ENCODE assay signal across 28 mouse cellular contexts in the genomic region with DNA sequence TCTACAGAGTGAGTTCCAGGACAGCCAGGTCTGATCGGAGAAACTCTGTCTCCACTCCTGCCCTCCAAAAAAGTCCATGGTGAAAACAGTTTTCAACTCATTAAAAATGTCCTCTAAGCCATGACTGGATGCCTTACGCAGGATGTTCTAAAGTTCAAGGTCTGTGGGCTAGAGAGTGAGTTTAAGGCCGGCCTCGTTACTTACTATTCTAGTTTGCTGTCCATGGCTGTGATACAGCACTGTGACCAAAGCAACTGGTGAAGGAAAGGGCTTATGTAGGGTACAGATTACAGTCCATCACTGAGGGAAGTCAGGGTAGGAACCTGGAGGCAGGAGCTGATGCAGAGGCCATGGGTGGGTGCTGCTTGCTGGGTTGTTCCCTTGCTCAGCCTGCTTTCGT. TPM values are rescaled to one million over a fixed set of nuclear protein-coding genes. Genes with fewer than 3 reads are reported as not detected.
DNase-seq lines count a peak whose midpoint lies in the region; ATAC-seq lines count a peak whose summit lies in the region.
"Had no signal": no experiment of that assay in that cellular context is flagged by ENCODE, and none has a peak within 500 bp of the region (broad histone marks: within the 10 kb centered on the region; RNA-seq: fewer than 3 reads in every experiment).

No protein-coding gene starts in this region.

- DNase-seq in adrenal gland, adult 2 months = peak; percentile 71
- DNase-seq in adrenal gland, adult 18-20 months (ENCODE audit: low spot score in 2 of 2) = no peak
- no peak for DNase-seq in liver, embryonic 11.5 days (ENCODE audit: low spot score)
- DNase-seq in adrenal gland, postnatal 10 days = peak; percentile 42
- DNase-seq in adrenal gland, postnatal 36 days = peak; percentile 40 to 54
- DNase-seq in ovary, postnatal 36 days (ENCODE audit: low spot score) = no peak
- DNase-seq: B cell, adult 2 months; cerebellum, adult 18-20 months; cerebellum, adult 9-10 months; cerebellum, postnatal 14 days; gastrocnemius, postnatal 10 days; gastrocnemius, postnatal 36 days; heart, adult 2 months; heart, postnatal 14 days; heart, postnatal 4 days had no signal

- H3K4me2 ChIP-seq in liver, embryonic 12.5 days = no peak overlapping the region
- H3K4me2 ChIP-seq in liver, embryonic 11.5 days = no peak overlapping the region
- H3K4me2 ChIP-seq: forebrain, embryonic 13.5 days; heart, embryonic 13.5 days; hindbrain, embryonic 14.5 days had no signal

- no peak overlapping the region for H3K9ac ChIP-seq in liver, embryonic 12.5 days
- H3K9ac ChIP-seq in liver, embryonic 11.5 days (ENCODE audit: low read depth, low read length) = no peak overlapping the region
- H3K9ac ChIP-seq: forebrain, embryonic 13.5 days; heart, embryonic 13.5 days; hindbrain, embryonic 14.5 days had no signal

- H3K36me3 ChIP-seq in liver, embryonic 12.5 days = peaks cover 20% of the 10 kb centered on the region
- H3K36me3 ChIP-seq in liver, embryonic 11.5 days (ENCODE audit: control insufficient read depth, insufficient read depth, low read length) = no peaks in the 10 kb centered on the region

- WGBS in liver, embryonic 12.5 days (ENCODE audit: insufficient replicate concordance) = 89% methylated on average over 5 of the region's 5 CpGs
- WGBS in liver, embryonic 11.5 days = 94% methylated on average over 5 of the region's 5 CpGs

- peaks cover 62% of the 10 kb centered on the region for H3K4me1 ChIP-seq in liver, embryonic 12.5 days
- peaks cover 19% of the 10 kb centered on the region for H3K4me1 ChIP-seq in liver, embryonic 11.5 days (replicated peaks; ENCODE audit: control insufficient read depth, insufficient read depth, low read length)

- ATAC-seq in liver, embryonic 12.5 days = no peak
- no peak for ATAC-seq in liver, embryonic 11.5 days (replicated peaks; ENCODE audit: low FRiP score)
- ATAC-seq: forebrain, embryonic 13.5 days; forebrain, embryonic 16.5 days; hindbrain, postnatal 0 days; inflammation-experienced regulatory T-cells, adult 6 months; Patski had no signal

- no peaks in the 10 kb centered on the region for H3K27me3 ChIP-seq in liver, embryonic 12.5 days (replicated peaks)
- H3K27me3 ChIP-seq in liver, embryonic 11.5 days (replicated peaks; ENCODE audit: control insufficient read depth, insufficient read depth, low read length) = no peaks in the 10 kb centered on the region
- H3K27me3 ChIP-seq: CH12.LX; heart, embryonic 13.5 days; Patski had no signal

- H3K27ac ChIP-seq in liver, embryonic 12.5 days = 0 out of 2 replicates have a peak overlapping the region, but pooled peaks have one; percentile 12
- H3K27ac ChIP-seq in liver, embryonic 11.5 days (ENCODE audit: low read depth, low read length) = no peak overlapping the region
- H3K27ac ChIP-seq: forebrain, embryonic 10.5 days; forebrain, embryonic 13.5 days; heart, adult 2 months; heart, embryonic 10.5 days; heart, embryonic 13.5 days; hindbrain, embryonic 14.5 days; hindbrain, postnatal 0 days had no signal

- no peaks in the 10 kb centered on the region for H3K9me3 ChIP-seq in liver, embryonic 12.5 days (replicated peaks)
- H3K9me3 ChIP-seq in liver, embryonic 11.5 days (ENCODE audit: control insufficient read depth, low read length) = no peaks in the 10 kb centered on the region
- H3K9me3 ChIP-seq: forebrain, embryonic 10.5 days; forebrain, embryonic 13.5 days; G1E; heart, embryonic 10.5 days; heart, embryonic 13.5 days had no signal

- H3K4me3 ChIP-seq in liver, embryonic 12.5 days = no peak overlapping the region
- H3K4me3 ChIP-seq in liver, embryonic 11.5 days (ENCODE audit: low read depth, low read length) = no peak overlapping the region
- H3K4me3 ChIP-seq: forebrain, embryonic 10.5 days; forebrain, embryonic 13.5 days; heart, adult 2 months; heart, embryonic 10.5 days; heart, embryonic 13.5 days had no signal

RNA-seq across cellular contexts. Expression of a gene that starts 5.0 kb away (rescaled TPM):
- 10 to 100 TPM; 26.2 to 45.8 TPM for total RNA-seq in adrenal gland, adult 2 months (2021)
- polyA plus RNA-seq in adrenal gland, adult 2 months (2012; rRNA removed) = 86.0 and 113 TPM in 2 replicates
- total RNA-seq in adrenal gland, adult 18-20 months (2021) = 10 to 100 TPM; 31.1 to 41.3 TPM
- polyA plus RNA-seq in liver, embryonic 12.5 days (2016; fragmentation: Nextera tagmentation; extraction: Ambion mirVana) = 27.1 and 28.1 TPM in 2 replicates
- polyA plus RNA-seq in liver, embryonic 11.5 days (2014; fragmentation: Nextera tagmentation; extraction: Ambion mirVana) = 38.6 and 39.3 TPM in 2 replicates
- 10 to 100 TPM; 43.1 to 49.3 TPM for total RNA-seq in adrenal gland, postnatal 10 days (2021)
- 10 to 100 TPM; 35.2 to 39.4 TPM for total RNA-seq in adrenal gland, postnatal 36 days (2021)

RNA-seq across cellular contexts. Expression of a gene that starts 5.2 kb away (rescaled TPM):
- total RNA-seq in adrenal gland, adult 2 months (2021) = 100 to 1,000 TPM; 298 to 606 TPM
- 1,564 and 1,830 TPM in 2 replicates for polyA plus RNA-seq in adrenal gland, adult 2 months (2012; rRNA removed)
- total RNA-seq in adrenal gland, adult 18-20 months (2021) = 100 to 1,000 TPM; 395 to 578 TPM
- 186 and 192 TPM in 2 replicates for polyA plus RNA-seq in liver, embryonic 12.5 days (2016; fragmentation: Nextera tagmentation; extraction: Ambion mirVana)
- polyA plus RNA-seq in liver, embryonic 11.5 days (2014; fragmentation: Nextera tagmentation; extraction: Ambion mirVana) = 144 and 150 TPM in 2 replicates
- total RNA-seq in adrenal gland, postnatal 10 days (2021) = 100 to 1,000 TPM; 298 to 316 TPM
- 100 to 1,000 TPM; 495 to 614 TPM for total RNA-seq in adrenal gland, postnatal 36 days (2021)

RNA-seq across cellular contexts. Expression of a gene that starts 26.4 kb away (rescaled TPM):
- 10 to 100 TPM; 31.7 to 46.2 TPM for total RNA-seq in adrenal gland, adult 2 months (2021)
- polyA plus RNA-seq in adrenal gland, adult 2 months (2012; rRNA removed) = 47.4 and 48.0 TPM in 2 replicates
- 10 to 100 TPM; 27.9 to 30.4 TPM for total RNA-seq in adrenal gland, adult 18-20 months (2021)
- 62.7 and 64.0 TPM in 2 replicates for polyA plus RNA-seq in liver, embryonic 12.5 days (2016; fragmentation: Nextera tagmentation; extraction: Ambion mirVana)
- polyA plus RNA-seq in liver, embryonic 11.5 days (2014; fragmentation: Nextera tagmentation; extraction: Ambion mirVana) = 81.4 and 87.1 TPM in 2 replicates
- total RNA-seq in adrenal gland, postnatal 10 days (2021) = 10 to 100 TPM; 19.0 to 21.1 TPM
- 10 to 100 TPM; 33.4 to 41.1 TPM for total RNA-seq in adrenal gland, postnatal 36 days (2021)

RNA-seq across cellular contexts. Expression of a gene that starts 41.9 kb away (rescaled TPM):
- 1 to 10 TPM; 3.2 to 7.3 TPM for total RNA-seq in adrenal gland, adult 2 months (2021)
- 9.1 and 11.4 TPM in 2 replicates for polyA plus RNA-seq in adrenal gland, adult 2 months (2012; rRNA removed)
- total RNA-seq in adrenal gland, adult 18-20 months (2021) = 1 to 10 TPM; 3.9 to 4.8 TPM
- polyA plus RNA-seq in liver, embryonic 12.5 days (2016; fragmentation: Nextera tagmentation; extraction: Ambion mirVana) = 2.2 and 2.7 TPM in 2 replicates
- 4.0 and 5.6 TPM in 2 replicates for polyA plus RNA-seq in liver, embryonic 11.5 days (2014; fragmentation: Nextera tagmentation; extraction: Ambion mirVana)
- total RNA-seq in adrenal gland, postnatal 10 days (2021) = 10 to 100 TPM; 10.4 to 12.1 TPM
- total RNA-seq in adrenal gland, postnatal 36 days (2021) = 1 to 10 TPM; 4.1 to 4.8 TPM
- total RNA-seq: CH12.LX; G1E; granulocyte monocyte progenitor cell, adult 5-6 weeks had no signal
- polyA plus RNA-seq: G1E had no signal

RNA-seq across cellular contexts. Expression of a gene that starts 57.9 kb away (rescaled TPM):
- total RNA-seq in adrenal gland, adult 2 months (2021) = 10 to 100 TPM in 1 of 2 experiments, 1 to 10 TPM in 1; 7.4 to 13.6 TPM
- polyA plus RNA-seq in adrenal gland, adult 2 months (2012; rRNA removed) = 4.5 and 4.7 TPM in 2 replicates
- total RNA-seq in adrenal gland, adult 18-20 months (2021) = 1 to 10 TPM; 6.9 to 8.8 TPM
- 9.6 and 10.0 TPM in 2 replicates for polyA plus RNA-seq in liver, embryonic 12.5 days (2016; fragmentation: Nextera tagmentation; extraction: Ambion mirVana)
- 12.6 and 14.5 TPM in 2 replicates for polyA plus RNA-seq in liver, embryonic 11.5 days (2014; fragmentation: Nextera tagmentation; extraction: Ambion mirVana)
- total RNA-seq in adrenal gland, postnatal 10 days (2021) = 1 to 10 TPM; 7.0 to 9.5 TPM
- 1 to 10 TPM; 7.6 to 7.7 TPM for total RNA-seq in adrenal gland, postnatal 36 days (2021)

Comparison
In these comparisons a context has a peak if more than half of its experiments do, and no peak if none do; other contexts are left out.
1. DNase-seq: peak in adrenal gland, adult 2 months (single experiment), adrenal gland, postnatal 10 days (single experiment) and adrenal gland, postnatal 36 days (2 of 2); none in adrenal gland, adult 18-20 months (0 of 2), liver, embryonic 11.5 days (single experiment) and ovary, postnatal 36 days (single experiment).